Mouse (Mus musculus) cerebral cortex, adult 2 months (tissue): Measurements from ENCODE around the gene Slc22a8.

Experiments
- WGBS: fragments of 180-500 bp; shearing (Covaris S2); methylation state at CpG from one replicate; pipeline ENCODE4 v1.1.7; 2018; 5-methylcytosine and 5-hydroxymethylcytosine counted together

Gene Slc22a8

GRCm38 (mm10) chr19:8590954-8591353, at the start of gene Slc22a8:
Gene Slc22a8 (plus strand): TSS chr19:8591254.
- 64% methylated on average over 8 of the region's 8 CpGs for whole genome bisulfite sequencing

- WGBS, result 90% methylated on average over 2 of the region's 2 CpGs
These were observed 32.2 kb upstream of the Slc22a8 start for GRCm38 (mm10) chr19:8558897-8559296.

- 46% methylated on average over 2 of the region's 2 CpGs for WGBS
These were observed 27.0 kb upstream of the Slc22a8 start for GRCm38 (mm10) chr19:8564021-8564420.

GRCm38 (mm10) chr19:8564469-8564868, 26.6 kb upstream of the Slc22a8 start:
- 37% methylated on average over 3 of the region's 3 CpGs for WGBS

GRCm38 (mm10) chr19:8565262-8565661, 25.8 kb upstream of the Slc22a8 start:
- 41% methylated on average over 2 of the region's 2 CpGs for WGBS

GRCm38 (mm10) chr19:8565985-8566384, 25.1 kb upstream of the Slc22a8 start:
- WGBS, result 34% methylated on average over 4 of the region's 4 CpGs

GRCm38 (mm10) chr19:8567104-8567880, 23.8 kb upstream of the Slc22a8 start:
- 48% methylated on average over 13 of the region's 13 CpGs for WGBS

GRCm38 (mm10) chr19:8569453-8569863, 21.6 kb upstream of the Slc22a8 start:
- 5% methylated on average over 14 of the region's 14 CpGs for WGBS

GRCm38 (mm10) chr19:8570341-8571040, 20.6 kb upstream of the Slc22a8 start:
- 82% methylated on average over 2 of the region's 2 CpGs for WGBS

GRCm38 (mm10) chr19:8571746-8572145, 19.3 kb upstream of the Slc22a8 start:
- WGBS, result 67% methylated on average over 7 of the region's 7 CpGs

GRCm38 (mm10) chr19:8572485-8572884, 18.6 kb upstream of the Slc22a8 start:
- WGBS, result 61% methylated on average over 3 of the region's 3 CpGs

GRCm38 (mm10) chr19:8577432-8577831, 13.6 kb upstream of the Slc22a8 start:
- WGBS, result 77% methylated on average over 4 of the region's 4 CpGs

- WGBS, result 3% methylated on average over 24 of the region's 24 CpGs
These were observed 12.6 kb upstream of the Slc22a8 start for GRCm38 (mm10) chr19:8578293-8578969.

- WGBS, result 27% methylated on average over 2 of the region's 2 CpGs
These were observed 12.1 kb upstream of the Slc22a8 start for GRCm38 (mm10) chr19:8578970-8579342.

- 89% methylated on average over 3 of the region's 3 CpGs for WGBS
These were observed 5.8 kb upstream of the Slc22a8 start for GRCm38 (mm10) chr19:8585298-8585697.

- 41% methylated on average over 2 of the region's 2 CpGs for WGBS
These were observed 5.2 kb upstream of the Slc22a8 start for GRCm38 (mm10) chr19:8585899-8586298.

GRCm38 (mm10) chr19:8586350-8586749, 4.7 kb upstream of the Slc22a8 start:
- 22% methylated on average over 3 of the region's 3 CpGs for WGBS

GRCm38 (mm10) chr19:8587315-8587714, 3.7 kb upstream of the Slc22a8 start:
- WGBS, result 86% methylated on average over 1 of the region's 1 CpGs

- 66% methylated on average over 2 of the region's 2 CpGs for WGBS
These were observed 1.1 kb downstream of the Slc22a8 start for GRCm38 (mm10) chr19:8592155-8592554.

- WGBS, result 63% methylated on average over 6 of the region's 6 CpGs
These were observed 1.9 kb downstream of the Slc22a8 start for GRCm38 (mm10) chr19:8592873-8593408.

- WGBS, result 77% methylated on average over 11 of the region's 11 CpGs
These were observed 2.8 kb downstream of the Slc22a8 start for GRCm38 (mm10) chr19:8593833-8594232.

GRCm38 (mm10) chr19:8594518-8594917, 3.5 kb downstream of the Slc22a8 start:
- 17% methylated on average over 1 of the region's 1 CpGs for WGBS
